Mouse (Mus musculus) E14TG2a.4 (cell line): ENCODE results near the gene Fli1.

ENCODE experiments used
- CTCF ChIP-seq: conservative IDR thresholded peaks from 2 replicates; pipeline ENCODE4 v1.5.1; 2014; ENCODE audit warnings: low read length
- NANOG ChIP-seq: IDR thresholded peaks from 2 replicates; pipeline ENCODE4 v1.6.1; 2014; ENCODE audit warnings: borderline replicate concordance, low read length, mixed read lengths

GRCm38 (mm10) chr9:32527329-32527728 is 15.3 kb downstream of the Fli1 start:
- no peak for TF ChIP-seq CTCF
- no peak for TF ChIP-seq NANOG
